Mouse (Mus musculus): Measurements from ENCODE around the gene Gm9736. TPM values are rescaled to one million over a fixed set of nuclear protein-coding genes. Genes with fewer than 3 reads are reported as not detected.
"Not testable (repeated sequence)": the region's sequence is repeated elsewhere in the genome, so short reads cannot be mapped to it uniquely, and the experiment has no call there.

Gene Gm9736
- total and polyA plus RNA-seq, 2 experiments from 2014 or later: not detected

DNA sequence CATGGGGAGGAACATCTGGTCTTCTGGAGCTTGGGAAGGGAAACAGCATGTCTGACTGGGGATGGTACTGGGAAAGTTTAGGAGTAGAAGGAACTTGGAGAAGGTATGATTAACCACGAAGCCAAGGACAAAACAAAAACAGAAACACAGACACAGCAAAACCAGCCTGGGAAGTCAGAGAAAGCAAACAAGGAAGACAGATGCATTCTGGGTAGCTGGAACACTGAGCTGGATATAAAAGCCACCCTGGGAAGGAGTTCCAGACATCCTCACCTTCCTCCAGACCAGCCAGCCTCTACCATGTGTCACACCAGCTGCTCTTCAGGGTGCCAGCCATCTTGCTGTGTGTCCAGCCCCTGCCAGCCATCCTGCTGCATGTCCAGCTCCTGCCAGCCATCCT is 35.6 kb downstream of the Gm9736 start, which contains the start of gene Gm10142:
Gene Gm10142 (plus strand): TSS at position 301 of the 400 bp plus-strand sequence.
- Histone ChIP-seq H3K4me2 (ENCODE audit: low read depth, low read length) (no peak within 1 kb of the TSS), H3K36me3 (replicated peaks; ENCODE audit: control insufficient read depth, insufficient read depth, low read length) (no peaks in the 10 kb centered on the region), H3K9ac (replicated peaks; ENCODE audit: low read depth, low read length) (no peak within 1 kb of the TSS), H3K4me1 (ENCODE audit: control insufficient read depth, insufficient read depth) (no peaks in the 10 kb centered on the region), H3K4me3 (ENCODE audit: low read depth, low read length) (no peak within 1 kb of the TSS), H3K27me3 (ENCODE audit: control insufficient read depth, insufficient read depth, low read length) (no peaks in the 10 kb centered on the region), H3K27ac (ENCODE audit: low read depth) (no peak within 1 kb of the TSS), H3K9me3 (replicated peaks; ENCODE audit: control insufficient read depth, low read length) (0 out of 2 replicates have a peak, but pooled peaks cover 5% of the 10 kb centered on the region)
- no peak for DNase-seq (ENCODE audit: low spot score)
- WGBS: 70% methylated on average over 1 of the region's 1 CpGs
- no peak for ATAC-seq (ENCODE audit: insufficient read depth, low read depth)
- TF ChIP-seq EP300 (IDR thresholded peaks at IDR 0.05; ENCODE audit: low read depth) (no peak), CTCF (IDR thresholded peaks at IDR 0.05; ENCODE audit: low read depth) (no peak)

DNA sequence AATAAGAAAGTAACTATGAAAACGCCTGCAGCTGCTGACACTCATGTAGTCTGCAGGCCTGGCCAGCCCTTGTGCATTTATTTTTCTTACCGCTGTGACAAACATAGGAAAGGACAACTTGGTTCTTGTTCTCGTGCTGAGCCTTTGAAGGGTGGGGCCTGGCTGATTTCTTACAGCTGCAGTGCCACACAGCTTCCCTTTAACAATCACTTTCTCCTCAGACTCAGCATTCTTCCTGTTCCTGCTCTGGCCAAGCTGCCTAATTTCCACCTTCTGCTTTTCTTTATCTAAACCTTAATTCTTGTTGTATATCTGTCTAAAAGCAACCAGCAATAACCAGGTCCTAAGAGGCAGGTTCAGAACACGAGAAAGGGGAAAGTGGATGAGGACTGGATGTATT is 37.4 kb downstream of the Gm9736 start:
- Histone ChIP-seq H3K9ac (replicated peaks; ENCODE audit: low read depth, low read length) (no peak overlapping the region), H3K4me1 (ENCODE audit: control insufficient read depth, insufficient read depth) (no peaks in the 10 kb centered on the region), H3K27ac (ENCODE audit: low read depth) (no peak overlapping the region), H3K4me3 (ENCODE audit: low read depth, low read length) (no peak overlapping the region), H3K36me3 (replicated peaks; ENCODE audit: control insufficient read depth, insufficient read depth, low read length) (no peaks in the 10 kb centered on the region), H3K9me3 (replicated peaks; ENCODE audit: control insufficient read depth, low read length) (0 out of 2 replicates have a peak, but pooled peaks cover 5% of the 10 kb centered on the region), H3K4me2 (ENCODE audit: low read depth, low read length) (no peak overlapping the region), H3K27me3 (ENCODE audit: control insufficient read depth, insufficient read depth, low read length) (no peaks in the 10 kb centered on the region)
- WGBS: 52% methylated on average over 4 of the region's 4 CpGs
- TF ChIP-seq EP300 (IDR thresholded peaks at IDR 0.05; ENCODE audit: low read depth) (no peak), CTCF (IDR thresholded peaks at IDR 0.05; ENCODE audit: low read depth) (no peak)
- ATAC-seq (ENCODE audit: insufficient read depth, low read depth): no peak
- no peak for DNase-seq (ENCODE audit: low spot score)

DNA sequence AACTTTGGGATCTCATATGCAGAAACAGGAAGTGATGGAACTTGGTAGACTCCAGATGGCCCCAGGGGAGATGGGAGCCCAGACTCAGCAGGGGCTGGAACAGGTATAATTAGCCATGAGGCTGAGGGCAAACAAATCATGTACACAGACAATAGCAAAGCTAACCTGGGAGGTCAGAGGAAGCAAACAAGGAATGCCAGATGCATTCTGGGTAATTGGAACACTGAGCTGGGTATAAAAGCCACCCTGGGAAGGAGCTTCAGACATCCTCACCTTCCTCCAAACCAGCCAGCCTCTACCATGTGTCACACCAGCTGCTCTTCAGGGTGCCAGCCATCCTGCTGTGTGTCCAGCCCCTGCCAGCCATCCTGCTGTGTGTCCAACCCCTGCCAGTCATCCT is 40.0 kb downstream of the Gm9736 start, which contains the start of gene Gm10024:
Gene Gm10024 (plus strand): TSS at position 301 of the 400 bp plus-strand sequence.
- not testable (repeated sequence) for H3K9me3 ChIP-seq (replicated peaks; ENCODE audit: control insufficient read depth, low read length); H3K27me3 ChIP-seq (ENCODE audit: control insufficient read depth, insufficient read depth, low read length); H3K36me3 ChIP-seq (replicated peaks; ENCODE audit: control insufficient read depth, insufficient read depth, low read length); DNase-seq (ENCODE audit: low spot score); H3K4me1 ChIP-seq (ENCODE audit: control insufficient read depth, insufficient read depth); H3K4me2 ChIP-seq (ENCODE audit: low read depth, low read length); H3K27ac ChIP-seq (ENCODE audit: low read depth); H3K9ac ChIP-seq (replicated peaks; ENCODE audit: low read depth, low read length); ATAC-seq (ENCODE audit: insufficient read depth, low read depth); H3K4me3 ChIP-seq (ENCODE audit: low read depth, low read length)

DNA sequence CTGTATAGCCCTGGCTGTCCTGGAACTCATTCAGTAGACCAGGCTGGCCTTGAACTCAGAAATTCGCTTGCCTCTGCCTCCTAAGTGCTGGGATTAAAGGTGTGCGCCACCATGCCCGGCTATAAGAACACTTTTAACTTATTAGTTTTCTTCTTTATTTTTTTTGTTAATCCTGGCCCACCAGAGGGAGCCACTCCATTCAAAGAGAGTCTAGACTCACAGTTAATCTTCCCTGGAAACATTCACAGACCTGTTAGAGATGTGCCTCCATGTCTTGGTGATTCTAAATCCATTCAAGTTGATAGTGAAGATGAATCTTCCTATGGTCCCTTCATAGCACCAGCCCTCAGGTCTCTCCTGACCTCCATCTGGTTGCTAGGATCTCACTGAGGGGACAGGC is 41.3 kb downstream of the Gm9736 start:
- ATAC-seq (ENCODE audit: insufficient read depth, low read depth) (no peak), DNase-seq (ENCODE audit: low spot score) (no peak)
- Histone ChIP-seq H3K4me2 (ENCODE audit: low read depth, low read length) (no peak overlapping the region), H3K27me3 (ENCODE audit: control insufficient read depth, insufficient read depth, low read length) (no peaks in the 10 kb centered on the region), H3K9me3 (replicated peaks; ENCODE audit: control insufficient read depth, low read length) (0 out of 2 replicates have a peak, but pooled peaks cover 5% of the 10 kb centered on the region), H3K4me3 (ENCODE audit: low read depth, low read length) (no peak overlapping the region), H3K27ac (ENCODE audit: low read depth) (no peak overlapping the region), H3K36me3 (replicated peaks; ENCODE audit: control insufficient read depth, insufficient read depth, low read length) (no peaks in the 10 kb centered on the region), H3K9ac (replicated peaks; ENCODE audit: low read depth, low read length) (no peak overlapping the region), H3K4me1 (ENCODE audit: control insufficient read depth, insufficient read depth) (no peaks in the 10 kb centered on the region)
- WGBS: 61% methylated on average over 3 of the region's 3 CpGs
- TF ChIP-seq CTCF (IDR thresholded peaks at IDR 0.05; ENCODE audit: low read depth) (peak; percentile 16), EP300 (IDR thresholded peaks at IDR 0.05; ENCODE audit: low read depth) (no peak)

DNA sequence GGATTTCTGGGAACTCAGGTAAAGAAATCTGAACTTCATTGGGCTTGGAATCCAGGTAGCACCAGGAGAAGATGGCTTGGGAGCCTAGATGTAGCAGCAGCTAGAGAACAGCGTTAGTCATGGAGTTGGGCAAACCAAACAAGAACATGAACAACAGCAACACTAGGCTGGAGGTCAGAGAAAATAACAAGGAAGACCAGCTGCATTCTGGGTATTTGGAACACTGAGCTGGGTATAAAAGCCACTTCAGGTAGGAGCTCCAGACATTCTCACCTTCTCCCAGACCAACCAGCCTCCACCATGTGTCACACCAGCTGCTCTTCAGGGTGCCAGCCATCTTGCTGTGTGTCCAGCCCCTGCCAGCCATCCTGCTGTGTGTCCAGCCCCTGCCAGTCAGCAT is 44.8 kb downstream of the Gm9736 start, which contains the start of gene Gm10272:
Gene Gm10272 (plus strand): TSS at position 301 of the 400 bp plus-strand sequence.
- H3K4me3 ChIP-seq (ENCODE audit: low read depth, low read length): no peak within 1 kb of the TSS
- no peaks in the 10 kb centered on the region for H3K4me1 ChIP-seq (ENCODE audit: control insufficient read depth, insufficient read depth)
- H3K9ac ChIP-seq (replicated peaks; ENCODE audit: low read depth, low read length): no peak within 1 kb of the TSS
- TF ChIP-seq EP300 (IDR thresholded peaks at IDR 0.05; ENCODE audit: low read depth) (no peak), CTCF (IDR thresholded peaks at IDR 0.05; ENCODE audit: low read depth) (no peak)
- no peak within 1 kb of the TSS for H3K27ac ChIP-seq (ENCODE audit: low read depth)
- peaks cover 12% of the 10 kb centered on the region; the same call in 1 of the 2 replicates for H3K9me3 ChIP-seq (replicated peaks; ENCODE audit: control insufficient read depth, low read length)
- no peak within 1 kb of the TSS for H3K4me2 ChIP-seq (ENCODE audit: low read depth, low read length)
- no peaks in the 10 kb centered on the region for H3K27me3 ChIP-seq (ENCODE audit: control insufficient read depth, insufficient read depth, low read length)
- no peak for DNase-seq (ENCODE audit: low spot score)
- H3K36me3 ChIP-seq (replicated peaks; ENCODE audit: control insufficient read depth, insufficient read depth, low read length): no peaks in the 10 kb centered on the region
- WGBS: 87% methylated on average over 1 of the region's 1 CpGs
- ATAC-seq (ENCODE audit: insufficient read depth, low read depth): no peak

Other genes with a start within 250 kb of the Gm9736 start
Only the 30 nearest of the 32 such genes appear.
- gene Itgb2, start 221.1 kb downstream of the Gm9736 start, total RNA-seq (2014; rRNA removed; ENCODE audit: low replicate concordance): 0.69 and 12.2 TPM in 2 replicates
- gene Itgb2, start 221.1 kb downstream of the Gm9736 start, polyA plus RNA-seq (2015; fragmentation: Nextera tagmentation; extraction: Ambion mirVana): 1.4 and 1.5 TPM in 2 replicates
- 117 and 163 TPM in 2 replicates for gene Pttg1ip, start 169.6 kb downstream of the Gm9736 start, total RNA-seq (2014; rRNA removed; ENCODE audit: low replicate concordance)
- gene Pttg1ip, start 169.6 kb downstream of the Gm9736 start, polyA plus RNA-seq (2015; fragmentation: Nextera tagmentation; extraction: Ambion mirVana): 117 and 119 TPM in 2 replicates
- gene Sumo3, start 145.3 kb downstream of the Gm9736 start, total RNA-seq (2014; rRNA removed; ENCODE audit: low replicate concordance): 112 and 128 TPM in 2 replicates
- gene Sumo3, start 145.3 kb downstream of the Gm9736 start, polyA plus RNA-seq (2015; fragmentation: Nextera tagmentation; extraction: Ambion mirVana): 121 and 128 TPM in 2 replicates
- gene Gm49325, start 145.2 kb downstream of the Gm9736 start, total RNA-seq (2014; rRNA removed; ENCODE audit: low replicate concordance): not detected in 2 replicates
- 6.8 and 13.7 TPM in 2 replicates for gene Gm49325, start 145.2 kb downstream of the Gm9736 start, polyA plus RNA-seq (2015; fragmentation: Nextera tagmentation; extraction: Ambion mirVana)
- 54.1 and 56.4 TPM in 2 replicates for gene Ube2g2, start 129.1 kb downstream of the Gm9736 start, total RNA-seq (2014; rRNA removed; ENCODE audit: low replicate concordance)
- 69.7 and 71.8 TPM in 2 replicates for gene Ube2g2, start 129.1 kb downstream of the Gm9736 start, polyA plus RNA-seq (2015; fragmentation: Nextera tagmentation; extraction: Ambion mirVana)
- gene Tspear, start 64.8 kb downstream of the Gm9736 start, total RNA-seq (2014; rRNA removed; ENCODE audit: low replicate concordance): 1.1 TPM in 1 of 2 replicates, not detected in the other
- not detected in 2 replicates for gene Tspear, start 64.8 kb downstream of the Gm9736 start, polyA plus RNA-seq (2015; fragmentation: Nextera tagmentation; extraction: Ambion mirVana)
- gene Gm19402, start 60.6 kb downstream of the Gm9736 start, total RNA-seq (2014; rRNA removed; ENCODE audit: low replicate concordance): not detected in 2 replicates
- not detected in 2 replicates for gene Gm19402, start 60.6 kb downstream of the Gm9736 start, polyA plus RNA-seq (2015; fragmentation: Nextera tagmentation; extraction: Ambion mirVana)
- gene Gm9508, start 54.1 kb downstream of the Gm9736 start, total RNA-seq (2014; rRNA removed; ENCODE audit: low replicate concordance): not detected in 2 replicates
- not detected in 2 replicates for gene Gm9508, start 54.1 kb downstream of the Gm9736 start, polyA plus RNA-seq (2015; fragmentation: Nextera tagmentation; extraction: Ambion mirVana)
- gene Gm10272, start 44.7 kb downstream of the Gm9736 start, total RNA-seq (2014; rRNA removed; ENCODE audit: low replicate concordance): not detected in 2 replicates
- gene Gm10272, start 44.7 kb downstream of the Gm9736 start, polyA plus RNA-seq (2015; fragmentation: Nextera tagmentation; extraction: Ambion mirVana): not detected in 2 replicates
- not detected in 2 replicates for gene Gm10024, start 39.9 kb downstream of the Gm9736 start, total RNA-seq (2014; rRNA removed; ENCODE audit: low replicate concordance)
- gene Gm10024, start 39.9 kb downstream of the Gm9736 start, polyA plus RNA-seq (2015; fragmentation: Nextera tagmentation; extraction: Ambion mirVana): not detected in 2 replicates
- not detected in 2 replicates for gene Gm10142, start 35.5 kb downstream of the Gm9736 start, total RNA-seq (2014; rRNA removed; ENCODE audit: low replicate concordance)
- gene Gm10142, start 35.5 kb downstream of the Gm9736 start, polyA plus RNA-seq (2015; fragmentation: Nextera tagmentation; extraction: Ambion mirVana): not detected in 2 replicates
- not detected in 2 replicates for gene Krtap12-1, start 30.8 kb downstream of the Gm9736 start, total RNA-seq (2014; rRNA removed; ENCODE audit: low replicate concordance)
- gene Krtap12-1, start 30.8 kb downstream of the Gm9736 start, polyA plus RNA-seq (2015; fragmentation: Nextera tagmentation; extraction: Ambion mirVana): not detected in 2 replicates
- gene Gm10100, start 24.9 kb downstream of the Gm9736 start, total RNA-seq (2014; rRNA removed; ENCODE audit: low replicate concordance): not detected in 2 replicates
- gene Gm10100, start 24.9 kb downstream of the Gm9736 start, polyA plus RNA-seq (2015; fragmentation: Nextera tagmentation; extraction: Ambion mirVana): not detected in 2 replicates
- gene Gm18596, start 8.7 kb downstream of the Gm9736 start, total RNA-seq (2014; rRNA removed; ENCODE audit: low replicate concordance): not detected in 2 replicates
- not detected in 2 replicates for gene Gm18596, start 8.7 kb downstream of the Gm9736 start, polyA plus RNA-seq (2015; fragmentation: Nextera tagmentation; extraction: Ambion mirVana)
- not detected in 2 replicates for gene Gm3233, start 8.3 kb upstream of the Gm9736 start, total RNA-seq (2014; rRNA removed; ENCODE audit: low replicate concordance)
- not detected in 2 replicates for gene Gm3233, start 8.3 kb upstream of the Gm9736 start, polyA plus RNA-seq (2015; fragmentation: Nextera tagmentation; extraction: Ambion mirVana)
- not detected in 2 replicates for gene Gm3238, start 20.0 kb upstream of the Gm9736 start, total RNA-seq (2014; rRNA removed; ENCODE audit: low replicate concordance)
- not detected in 2 replicates for gene Gm3238, start 20.0 kb upstream of the Gm9736 start, polyA plus RNA-seq (2015; fragmentation: Nextera tagmentation; extraction: Ambion mirVana)
- not detected in 2 replicates for gene Gm7138, start 25.6 kb upstream of the Gm9736 start, total RNA-seq (2014; rRNA removed; ENCODE audit: low replicate concordance)
- not detected in 2 replicates for gene Gm7138, start 25.6 kb upstream of the Gm9736 start, polyA plus RNA-seq (2015; fragmentation: Nextera tagmentation; extraction: Ambion mirVana)
- not detected in 2 replicates for gene Gm3250, start 31.2 kb upstream of the Gm9736 start, total RNA-seq (2014; rRNA removed; ENCODE audit: low replicate concordance)
- gene Gm3250, start 31.2 kb upstream of the Gm9736 start, polyA plus RNA-seq (2015; fragmentation: Nextera tagmentation; extraction: Ambion mirVana): not detected in 2 replicates
- not detected in 2 replicates for gene Gm7137, start 36.8 kb upstream of the Gm9736 start, total RNA-seq (2014; rRNA removed; ENCODE audit: low replicate concordance)
- gene Gm7137, start 36.8 kb upstream of the Gm9736 start, polyA plus RNA-seq (2015; fragmentation: Nextera tagmentation; extraction: Ambion mirVana): not detected in 2 replicates
- not detected in 2 replicates for gene Gm9639, start 43.7 kb upstream of the Gm9736 start, total RNA-seq (2014; rRNA removed; ENCODE audit: low replicate concordance)
- not detected in 2 replicates for gene Gm9639, start 43.7 kb upstream of the Gm9736 start, polyA plus RNA-seq (2015; fragmentation: Nextera tagmentation; extraction: Ambion mirVana)
- not detected in 2 replicates for gene Gm19668, start 47.8 kb upstream of the Gm9736 start, total RNA-seq (2014; rRNA removed; ENCODE audit: low replicate concordance)
- not detected in 2 replicates for gene Gm19668, start 47.8 kb upstream of the Gm9736 start, polyA plus RNA-seq (2015; fragmentation: Nextera tagmentation; extraction: Ambion mirVana)
- not detected in 2 replicates for gene Gm9507, start 60.5 kb upstream of the Gm9736 start, total RNA-seq (2014; rRNA removed; ENCODE audit: low replicate concordance)
- gene Gm9507, start 60.5 kb upstream of the Gm9736 start, polyA plus RNA-seq (2015; fragmentation: Nextera tagmentation; extraction: Ambion mirVana): not detected in 2 replicates
- gene Gm2696, start 63.3 kb upstream of the Gm9736 start, total RNA-seq (2014; rRNA removed; ENCODE audit: low replicate concordance): not detected in 2 replicates
- not detected in 2 replicates for gene Gm2696, start 63.3 kb upstream of the Gm9736 start, polyA plus RNA-seq (2015; fragmentation: Nextera tagmentation; extraction: Ambion mirVana)
- gene Krtap10-4, start 75.7 kb upstream of the Gm9736 start, total RNA-seq (2014; rRNA removed; ENCODE audit: low replicate concordance): not detected in 2 replicates
- not detected in 2 replicates for gene Krtap10-4, start 75.7 kb upstream of the Gm9736 start, polyA plus RNA-seq (2015; fragmentation: Nextera tagmentation; extraction: Ambion mirVana)
- gene Krtap10-10, start 84.6 kb upstream of the Gm9736 start, total RNA-seq (2014; rRNA removed; ENCODE audit: low replicate concordance): not detected in 2 replicates
- not detected in 2 replicates for gene Krtap10-10, start 84.6 kb upstream of the Gm9736 start, polyA plus RNA-seq (2015; fragmentation: Nextera tagmentation; extraction: Ambion mirVana)
- not detected in 2 replicates for gene Gm36176, start 95.4 kb upstream of the Gm9736 start, total RNA-seq (2014; rRNA removed; ENCODE audit: low replicate concordance)
- not detected in 2 replicates for gene Gm36176, start 95.4 kb upstream of the Gm9736 start, polyA plus RNA-seq (2015; fragmentation: Nextera tagmentation; extraction: Ambion mirVana)
- not detected in 2 replicates for gene Gm10318, start 101.5 kb upstream of the Gm9736 start, total RNA-seq (2014; rRNA removed; ENCODE audit: low replicate concordance)
- not detected in 2 replicates for gene Gm10318, start 101.5 kb upstream of the Gm9736 start, polyA plus RNA-seq (2015; fragmentation: Nextera tagmentation; extraction: Ambion mirVana)
- gene Gm3285, start 110.6 kb upstream of the Gm9736 start, total RNA-seq (2014; rRNA removed; ENCODE audit: low replicate concordance): not detected in 2 replicates
- not detected in 2 replicates for gene Gm3285, start 110.6 kb upstream of the Gm9736 start, polyA plus RNA-seq (2015; fragmentation: Nextera tagmentation; extraction: Ambion mirVana)
- 0.08 and 2.5 TPM in 2 replicates for gene Lrrc3, start 151.2 kb upstream of the Gm9736 start, total RNA-seq (2014; rRNA removed; ENCODE audit: low replicate concordance)
- 0.54 and 0.63 TPM in 2 replicates for gene Lrrc3, start 151.2 kb upstream of the Gm9736 start, polyA plus RNA-seq (2015; fragmentation: Nextera tagmentation; extraction: Ambion mirVana)
- gene Trpm2, start 219.2 kb upstream of the Gm9736 start, total RNA-seq (2014; rRNA removed; ENCODE audit: low replicate concordance): 0.27 and 2.4 TPM in 2 replicates
- 0.11 TPM in 2 replicates for gene Trpm2, start 219.2 kb upstream of the Gm9736 start, polyA plus RNA-seq (2015; fragmentation: Nextera tagmentation; extraction: Ambion mirVana)